Mouse (Mus musculus) subcutaneous adipose tissue, adult 2 months (tissue): ENCODE measurements around the gene Ikbke. TPM values are rescaled to one million over a fixed set of nuclear protein-coding genes. Genes with fewer than 3 reads are reported as not detected.

Experiments
- polyA plus RNA-seq: library from polyadenylated mRNA; depleted of rRNA; stranded (reverse); fragments of >200 nt; gene quantifications from 2 replicates; pipeline ENCODE4 v1.2.3, GENCODE M21; 2012; ENCODE audit warnings: low replicate concordance; rRNA removed

The Ikbke gene
- polyA plus RNA-seq: 18.2 and 33.1 TPM in 2 replicates

GRCm38 (mm10) chr1:131279456-131279776 is at the start of gene Ikbke:
Gene Ikbke, minus strand, starts transcription at chr1:131279606.

GRCm38 (mm10) chr1:131245089-131245856 is 34.1 kb downstream of the Ikbke start, which contains the start of gene Rassf5:
Gene Rassf5, minus strand, starts transcription at chr1:131245258.

Other genes starting within 250 kb of the Ikbke start
- 102 and 122 TPM in 2 replicates for gene Mapkapk2, start 181.8 kb downstream of the Ikbke start, polyA plus RNA-seq
- gene Dyrk3, start 141.3 kb downstream of the Ikbke start, polyA plus RNA-seq: 0.17 and 3.6 TPM in 2 replicates
- 36.1 and 48.1 TPM in 2 replicates for gene Eif2d, start 126.4 kb downstream of the Ikbke start, polyA plus RNA-seq
- 4.8 and 15.1 TPM in 2 replicates for gene Rassf5, start 34.3 kb downstream of the Ikbke start, polyA plus RNA-seq
- 25.5 and 31.3 TPM in 2 replicates for gene Srgap2, start 247.7 kb upstream of the Ikbke start, polyA plus RNA-seq
- gene Fam72a, start 248.3 kb upstream of the Ikbke start, polyA plus RNA-seq: 0.39 and 0.46 TPM in 2 replicates